Mouse (Mus musculus): ENCODE measurements around the gene Med19.
"Not testable (repeated sequence)": the region's sequence is repeated elsewhere in the genome, so short reads cannot be mapped to it uniquely, and the experiment has no call there.

Med19 gene

GRCm38 (mm10) chr2:84669828-84670568 lies 8.2 kb upstream of the Med19 start:
- DNase-seq (ENCODE audit: low spot score): no peak

DNA sequence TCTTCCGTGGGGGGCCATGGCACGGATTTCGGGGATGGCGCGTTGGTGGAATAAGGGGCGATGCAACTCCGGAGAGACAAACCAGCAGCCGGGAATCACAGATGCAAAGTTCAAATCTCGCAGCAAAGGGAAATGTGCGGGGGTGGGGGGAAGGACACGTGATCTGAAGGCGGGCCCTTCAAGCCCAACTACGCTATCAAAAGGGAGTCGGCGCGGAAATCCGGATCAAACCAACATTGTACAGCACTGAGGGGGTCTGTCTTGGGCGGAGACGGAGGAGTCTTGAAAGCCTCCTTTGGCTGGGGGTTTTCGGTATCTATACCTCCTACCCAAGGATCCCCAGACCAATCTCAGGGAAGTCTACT lies 7.7 kb upstream of the Med19 start, which contains the start of gene Selenoh:
Gene Selenoh (minus strand): TSS at position 202 of the 365 bp plus-strand sequence.
- DNase-seq (ENCODE audit: low spot score): peak; percentile 69

GRCm38 (mm10) chr2:84671535-84671934 lies 6.7 kb upstream of the Med19 start:
- not testable (repeated sequence) for DNase-seq (ENCODE audit: low spot score)

GRCm38 (mm10) chr2:84677270-84677967 lies 783 bp upstream of the Med19 start:
- DNase-seq (ENCODE audit: low spot score): no peak

DNA sequence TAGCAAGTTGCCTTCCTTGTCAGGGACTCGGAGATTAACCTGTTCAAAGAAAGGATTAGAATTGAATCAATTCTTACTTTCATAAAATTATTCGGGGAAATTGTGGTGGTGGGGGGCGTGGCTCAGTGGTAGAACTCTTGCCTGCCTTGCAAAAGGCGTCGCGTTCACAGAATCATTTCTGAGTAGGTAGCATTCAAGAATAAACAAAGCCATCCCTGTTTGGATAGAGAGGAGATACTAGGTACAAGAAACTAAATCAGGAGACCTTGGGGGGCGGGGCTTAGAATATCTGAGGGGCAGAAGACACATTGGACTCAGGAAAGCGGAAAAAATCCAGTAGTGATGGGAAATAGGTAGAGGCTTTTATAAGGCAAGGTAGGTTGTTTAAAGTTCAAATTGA lies 814 bp downstream of the Med19 start, which contains the start of gene Tmx2:
Gene Tmx2 (minus strand): TSS at position 125 of the 400 bp plus-strand sequence.
- DNase-seq (ENCODE audit: low spot score): no peak

GRCm38 (mm10) chr2:84682605-84683183 lies 4.5 kb downstream of the Med19 start:
- peak; percentile 37 for DNase-seq (ENCODE audit: low spot score)

- DNase-seq (ENCODE audit: low spot score): no peak
Measured at GRCm38 (mm10) chr2:84688080-84688844, 10.1 kb downstream of the Med19 start.

- DNase-seq (ENCODE audit: low spot score): no peak
Measured at GRCm38 (mm10) chr2:84690050-84690449, 11.8 kb downstream of the Med19 start.

- DNase-seq (ENCODE audit: low spot score): no peak
Measured at GRCm38 (mm10) chr2:84695007-84695695, 16.9 kb downstream of the Med19 start.

- DNase-seq (ENCODE audit: low spot score): no peak
Measured at GRCm38 (mm10) chr2:84703497-84703896, 25.3 kb downstream of the Med19 start.

GRCm38 (mm10) chr2:84704329-84704728 lies 26.1 kb downstream of the Med19 start:
- DNase-seq (ENCODE audit: low spot score): no peak

DNA sequence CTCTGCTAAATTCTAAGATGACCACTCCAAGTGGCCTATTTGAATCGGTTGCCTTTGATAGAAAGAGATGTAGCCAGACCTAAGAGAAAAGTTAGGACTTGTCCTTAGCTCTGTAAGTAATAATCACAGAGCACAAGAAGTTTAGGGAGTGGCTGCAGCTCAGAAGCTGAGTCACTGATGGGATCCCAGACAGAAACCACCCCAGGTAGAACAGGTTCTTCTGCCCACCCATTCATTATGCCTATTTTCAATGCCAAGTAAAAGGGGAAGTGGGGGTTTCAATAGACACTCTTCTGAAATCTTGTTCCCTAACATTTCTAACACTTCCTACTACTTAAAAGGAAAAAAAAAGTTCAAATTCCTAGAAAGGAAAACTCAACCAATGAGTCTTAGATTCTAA lies 27.1 kb downstream of the Med19 start:
- no peak for DNase-seq (ENCODE audit: low spot score)

DNA sequence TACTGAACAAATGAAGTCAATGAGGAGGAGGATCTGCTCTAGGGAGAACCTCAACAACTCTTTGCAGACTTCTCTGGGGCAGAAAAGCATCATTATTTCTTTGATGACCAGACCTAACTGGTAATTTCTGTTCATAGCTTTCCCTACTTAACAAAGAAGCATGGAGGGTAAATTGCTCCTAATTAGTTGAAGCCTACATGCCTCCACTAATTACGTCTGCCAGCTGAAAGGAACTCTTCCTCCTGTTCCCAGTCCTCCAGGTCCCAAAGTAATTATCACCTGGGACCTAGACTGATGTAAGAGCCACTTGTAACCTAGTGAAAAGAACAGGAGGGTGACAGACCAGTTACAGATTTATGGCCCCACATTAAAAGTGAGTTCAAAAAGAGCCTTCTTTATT lies 29.3 kb downstream of the Med19 start:
- DNase-seq (ENCODE audit: low spot score): no peak

- DNase-seq (ENCODE audit: low spot score): no peak
Measured at GRCm38 (mm10) chr2:84711898-84712297, 33.7 kb downstream of the Med19 start.

DNA sequence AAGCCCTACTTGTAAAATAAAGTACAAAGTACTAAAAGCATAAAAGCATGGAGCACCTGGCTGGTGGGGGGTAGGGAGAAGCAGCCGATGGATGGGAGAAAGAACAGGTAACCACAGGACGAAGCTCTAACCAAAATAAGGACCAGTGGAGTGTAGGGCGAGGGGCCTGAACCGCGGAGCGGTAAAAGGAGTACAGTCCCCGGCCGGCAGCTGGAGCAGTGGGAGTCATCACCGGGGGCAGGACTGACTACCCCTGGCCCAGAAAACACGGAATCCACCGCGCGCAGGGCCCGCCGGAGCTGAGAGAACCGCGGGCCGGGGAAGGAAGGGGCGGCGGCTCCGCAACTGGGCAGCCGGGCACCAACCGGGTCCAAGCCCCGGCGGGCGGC lies 36.2 kb downstream of the Med19 start:
- no peak for DNase-seq (ENCODE audit: low spot score)

DNA sequence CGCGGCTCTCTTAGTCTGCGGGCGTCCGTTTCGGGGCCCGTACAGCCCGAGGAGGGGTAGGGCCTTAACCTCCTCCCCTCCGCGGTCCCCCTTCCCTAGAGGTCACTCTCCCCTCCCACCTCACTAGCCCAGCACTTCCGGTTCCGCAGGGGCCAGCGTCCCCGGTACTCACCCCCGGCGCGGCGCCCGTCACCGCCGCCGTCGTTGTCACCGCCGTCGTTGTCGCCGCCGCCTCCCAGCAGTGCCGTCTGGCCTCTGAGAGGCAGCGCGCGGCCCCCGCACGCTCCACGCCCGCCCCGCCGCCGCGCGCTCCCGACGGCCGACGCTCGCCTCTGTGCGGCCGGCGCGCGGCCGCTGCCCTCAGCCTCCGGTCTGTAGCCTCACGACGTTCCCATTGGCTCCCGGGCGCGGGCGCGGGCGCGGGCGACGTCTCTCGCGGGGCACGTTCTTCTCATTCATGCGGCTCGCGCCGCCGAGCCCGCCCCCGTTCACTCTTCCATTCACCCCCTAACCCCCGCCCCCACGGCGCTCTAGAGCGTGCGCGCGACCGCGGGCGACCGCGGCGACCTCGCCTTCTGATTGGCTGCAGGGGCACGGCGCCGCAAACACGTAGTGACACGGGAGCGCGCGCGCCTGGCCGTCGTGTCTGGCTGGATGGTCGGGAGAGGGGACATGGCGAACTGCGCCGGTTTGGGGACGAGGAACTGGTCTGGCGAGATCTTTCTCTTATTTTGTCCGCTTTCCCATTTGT lies 36.8 kb downstream of the Med19 start, which contains the start of gene Zdhhc5:
Gene Zdhhc5 (minus strand): TSS at position 370 of the 751 bp plus-strand sequence.
- peak; percentile 99 for DNase-seq (ENCODE audit: low spot score)

DNA sequence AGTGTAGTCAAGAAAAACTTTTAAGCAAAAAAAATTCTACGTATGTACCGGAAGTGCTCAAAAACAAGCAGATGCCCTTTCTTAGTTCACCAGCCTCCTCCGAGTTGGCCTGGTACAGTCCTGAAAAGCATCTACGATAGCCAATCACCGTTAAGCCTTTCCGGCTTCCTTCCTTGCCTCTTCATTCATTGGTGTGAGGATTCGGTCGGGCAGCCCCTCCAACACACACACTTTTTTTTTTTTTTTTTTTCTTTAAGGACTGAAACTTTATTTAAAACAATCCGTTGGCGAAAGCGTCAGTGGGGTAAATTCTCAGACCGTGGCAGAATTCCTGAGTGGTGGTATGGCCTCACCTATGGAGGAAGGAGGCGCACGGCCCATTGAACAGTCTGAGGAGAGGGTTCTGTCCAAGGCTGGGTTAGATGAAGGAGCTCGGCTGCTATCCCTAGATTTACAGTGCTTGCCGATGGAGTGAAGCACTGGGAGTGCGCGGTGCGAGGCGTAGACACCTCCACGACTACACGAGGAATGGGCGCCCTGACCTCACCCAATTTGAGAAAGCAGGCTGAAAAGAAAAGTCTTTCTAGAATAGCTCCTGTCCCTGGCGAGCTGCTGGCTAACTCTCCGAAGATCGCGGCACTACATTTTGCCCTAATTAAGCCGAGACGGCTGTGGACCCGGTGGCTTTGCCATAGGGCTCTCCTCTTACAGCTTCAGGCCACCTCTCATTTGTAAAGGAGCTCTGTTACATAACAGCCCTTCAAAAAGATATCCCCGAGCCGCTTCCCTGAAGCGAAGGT lies 37.6 kb downstream of the Med19 start:
- peak; percentile 68 for DNase-seq (ENCODE audit: low spot score)

DNA sequence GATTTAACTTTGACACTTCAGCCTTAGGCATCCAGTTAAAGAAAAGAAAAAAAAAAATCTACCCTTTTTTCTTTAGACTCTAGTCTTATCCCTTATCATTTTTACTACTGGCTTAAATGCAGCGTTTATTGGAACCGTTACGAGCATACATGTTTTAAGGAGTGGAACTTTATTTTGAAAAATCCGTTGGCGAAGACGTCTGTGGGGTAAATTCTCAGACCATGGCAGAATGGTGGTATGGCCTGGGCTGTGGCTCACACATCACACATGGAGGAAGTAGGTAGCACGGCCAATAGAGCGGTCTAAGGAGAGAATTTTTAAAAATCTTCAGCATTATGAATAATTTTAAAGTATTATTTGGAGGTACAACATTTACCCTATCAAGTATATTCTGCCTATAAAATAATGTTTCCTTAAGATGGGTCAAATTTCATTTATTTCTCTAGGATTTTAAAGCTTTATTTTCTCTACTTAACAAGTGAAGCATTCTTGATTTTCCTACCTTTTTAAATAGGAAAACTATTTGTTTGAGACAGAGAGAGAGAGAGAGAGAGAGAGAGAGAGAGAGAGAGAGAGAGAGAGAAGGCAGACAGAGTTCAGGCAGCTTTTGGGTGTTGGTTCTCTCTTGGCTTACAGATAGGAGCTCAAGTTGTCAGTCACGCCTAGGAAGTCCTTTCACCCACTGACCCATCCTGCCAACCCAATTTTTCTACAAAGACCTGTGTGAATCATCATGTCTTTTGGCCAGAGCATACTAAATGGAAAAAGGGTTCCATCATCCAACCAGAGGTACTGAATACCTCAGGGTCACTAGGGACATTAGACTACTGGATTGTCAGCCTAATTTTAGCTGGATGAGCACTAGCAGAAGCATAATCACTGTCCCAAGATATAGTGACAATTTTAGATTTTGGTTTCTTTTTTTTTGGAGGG lies 38.5 kb downstream of the Med19 start:
- no peak for DNase-seq (ENCODE audit: low spot score)

DNA sequence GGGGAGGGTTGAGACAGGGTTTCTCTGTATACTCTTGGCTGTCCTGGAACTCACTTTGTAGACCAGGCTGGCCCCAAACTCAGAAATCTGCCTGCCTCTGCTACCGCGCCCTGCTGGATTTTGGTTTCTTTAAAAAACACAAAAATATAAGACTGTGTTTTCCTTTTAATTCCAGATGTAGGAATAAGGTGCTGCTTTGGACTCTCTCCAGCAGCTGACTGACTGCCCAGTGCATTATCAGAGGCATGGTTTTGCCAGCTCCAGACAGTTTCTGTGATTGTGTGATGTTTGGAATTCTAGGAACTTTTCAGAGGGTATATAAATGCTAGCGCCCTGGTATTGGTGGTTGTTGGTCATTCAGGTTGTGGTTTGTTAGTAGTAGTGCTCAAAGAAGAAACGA lies 39.2 kb downstream of the Med19 start:
- no peak for DNase-seq (ENCODE audit: low spot score)

Measured in spleen, adult 12 weeks (tissue).